40 mouse cellular contexts compared by ENCODE assay signal in the genomic region with DNA sequence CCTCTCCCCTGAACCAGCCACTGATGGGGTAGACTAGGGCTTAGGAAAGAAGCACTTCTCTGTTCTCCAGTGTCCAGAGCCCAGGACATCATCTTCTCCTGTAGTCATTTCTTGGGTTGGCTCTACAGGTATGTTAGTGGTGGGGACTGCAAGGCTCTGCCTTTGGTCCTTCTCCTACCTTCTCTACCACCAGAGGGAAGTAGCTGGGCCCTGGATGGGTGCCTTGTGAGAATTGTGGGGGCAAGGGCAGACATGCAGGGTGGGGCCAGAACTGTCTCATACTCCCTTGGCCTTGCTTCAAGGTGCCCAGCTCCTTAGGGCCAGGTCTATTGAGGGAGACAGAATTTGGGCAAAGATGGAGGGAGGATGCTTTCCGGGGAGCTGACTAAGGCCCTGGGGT. TPM values are rescaled to one million over a fixed set of nuclear protein-coding genes. Genes with fewer than 3 reads are reported as not detected.
DNase-seq lines count a peak whose midpoint lies in the region; ATAC-seq and TF ChIP-seq lines count a peak whose summit lies in the region.
"Had no signal": no experiment of that assay in that cellular context is flagged by ENCODE, and none has a peak within 500 bp of the region (broad histone marks: within the 10 kb centered on the region; RNA-seq: fewer than 3 reads in every experiment).

No protein-coding gene starts in this region.

- H3K4me1 ChIP-seq in forebrain, postnatal 0 days (ENCODE audit: insufficient read depth), result no peaks in the 10 kb centered on the region
- H3K4me1 ChIP-seq in forebrain, embryonic 11.5 days (replicated peaks; ENCODE audit: control insufficient read depth, insufficient read depth, low read length), result peaks cover 10% of the 10 kb centered on the region; the same call in 1 of the 2 replicates
- H3K4me1 ChIP-seq in embryonic facial prominence, embryonic 10.5 days, result peaks cover 58% of the 10 kb centered on the region
- peaks cover 46% of the 10 kb centered on the region for H3K4me1 ChIP-seq in embryonic facial prominence, embryonic 15.5 days
- H3K4me1 ChIP-seq in limb, embryonic 14.5 days (ENCODE audit: control insufficient read depth, insufficient read depth, low read length), result peaks cover 16% of the 10 kb centered on the region
- peaks cover 20% of the 10 kb centered on the region for H3K4me1 ChIP-seq in heart, embryonic 11.5 days (ENCODE audit: control insufficient read depth, insufficient read depth, low read length)

- DNase-seq in forebrain, postnatal 0 days, result no peak
- no peak for DNase-seq in forebrain, embryonic 11.5 days (ENCODE audit: low spot score)
- peak; percentile 39 for DNase-seq in embryonic facial prominence, embryonic 10.5 days (ENCODE audit: low spot score)
- no peak for DNase-seq in limb, embryonic 14.5 days (ENCODE audit: low spot score)
- DNase-seq in adipocyte (ENCODE audit: low spot score), result no peak
- no peak for DNase-seq in right cerebral cortex, postnatal 36 days (ENCODE audit: low spot score in 2 of 2)
- DNase-seq: adrenal gland, adult 8-10 months; cerebellum, adult 8-10 months; cerebellum, postnatal 25 days; gastrocnemius, postnatal 14 days; heart, adult 18-20 months; kidney, adult 18-20 months; kidney, postnatal 25 days; left cerebral cortex, postnatal 4 days; liver, postnatal 0 days; lung, postnatal 4 days; thymus, adult 18-20 months; thymus, postnatal 25 days had no signal

- H3K4me2 ChIP-seq in forebrain, postnatal 0 days (ENCODE audit: low read depth), result no peak overlapping the region
- no peak overlapping the region for H3K4me2 ChIP-seq in forebrain, embryonic 11.5 days (ENCODE audit: low read depth, low read length, severe bottlenecking)
- no peak overlapping the region for H3K4me2 ChIP-seq in embryonic facial prominence, embryonic 15.5 days (replicated peaks)
- H3K4me2 ChIP-seq in limb, embryonic 14.5 days (replicated peaks; ENCODE audit: low read depth, low read length, severe bottlenecking), result peak overlapping the region; percentile 66
- H3K4me2 ChIP-seq in heart, embryonic 11.5 days, result no peak overlapping the region
- H3K4me2 ChIP-seq: forebrain, embryonic 12.5 days; heart, embryonic 12.5 days; hindbrain, embryonic 14.5 days; kidney, embryonic 15.5 days; liver, embryonic 12.5 days; neural tube, embryonic 12.5 days had no signal

- no peak for ATAC-seq in forebrain, postnatal 0 days
- ATAC-seq in forebrain, embryonic 11.5 days (replicated peaks; ENCODE audit: low FRiP score), result no peak
- no peak for ATAC-seq in embryonic facial prominence, embryonic 15.5 days (ENCODE audit: insufficient number of reproducible peaks, low FRiP score, low TSS enrichment, low read depth)
- ATAC-seq in limb, embryonic 14.5 days (ENCODE audit: low FRiP score, low read depth), result no peak
- no peak for ATAC-seq in heart, embryonic 11.5 days (replicated peaks; ENCODE audit: insufficient number of reproducible peaks, low FRiP score, low TSS enrichment)
- ATAC-seq: activated CD4-positive, CD25-positive, alpha-beta regulatory T cell, adult 4 months; liver, embryonic 12.5 days; liver, postnatal 0 days; midbrain, embryonic 16.5 days had no signal

- no peaks in the 10 kb centered on the region for H3K9me3 ChIP-seq in forebrain, postnatal 0 days (ENCODE audit: low read length)
- H3K9me3 ChIP-seq in forebrain, embryonic 11.5 days (ENCODE audit: control insufficient read depth, low read length), result no peaks in the 10 kb centered on the region; the same call in 1 of the 2 replicates
- H3K9me3 ChIP-seq in embryonic facial prominence, embryonic 10.5 days, result no peaks in the 10 kb centered on the region
- H3K9me3 ChIP-seq in embryonic facial prominence, embryonic 15.5 days (replicated peaks), result no peaks in the 10 kb centered on the region
- no peaks in the 10 kb centered on the region for H3K9me3 ChIP-seq in limb, embryonic 14.5 days (ENCODE audit: control insufficient read depth, low read length)
- H3K9me3 ChIP-seq in heart, embryonic 11.5 days (replicated peaks; ENCODE audit: control insufficient read depth, low read length), result no peaks in the 10 kb centered on the region
- H3K9me3 ChIP-seq: forebrain, embryonic 12.5 days; heart, embryonic 12.5 days; kidney, embryonic 15.5 days; liver, embryonic 12.5 days; megakaryocyte, embryonic 14.5 days; neural tube, embryonic 12.5 days had no signal

- no peaks in the 10 kb centered on the region for H3K36me3 ChIP-seq in forebrain, postnatal 0 days (ENCODE audit: insufficient read depth)
- no peaks in the 10 kb centered on the region for H3K36me3 ChIP-seq in forebrain, embryonic 11.5 days (ENCODE audit: control insufficient read depth, insufficient read depth, low read length)
- H3K36me3 ChIP-seq in embryonic facial prominence, embryonic 10.5 days (replicated peaks), result 0 out of 2 replicates have a peak, but pooled peaks cover 4% of the 10 kb centered on the region
- no peaks in the 10 kb centered on the region for H3K36me3 ChIP-seq in embryonic facial prominence, embryonic 15.5 days
- peaks cover 16% of the 10 kb centered on the region for H3K36me3 ChIP-seq in limb, embryonic 14.5 days (ENCODE audit: control insufficient read depth, insufficient read depth, low read length)
- no peaks in the 10 kb centered on the region for H3K36me3 ChIP-seq in heart, embryonic 11.5 days (ENCODE audit: control insufficient read depth, insufficient read depth, low read length)
- H3K36me3 ChIP-seq: forebrain, embryonic 12.5 days; heart, embryonic 12.5 days; kidney, embryonic 15.5 days; liver, embryonic 12.5 days; neural tube, embryonic 12.5 days had no signal

- H3K27ac ChIP-seq in forebrain, postnatal 0 days (ENCODE audit: low read depth, low read length), result no peak overlapping the region
- no peak overlapping the region for H3K27ac ChIP-seq in forebrain, embryonic 11.5 days (ENCODE audit: low read depth, low read length)
- peak overlapping the region; percentile 89 for H3K27ac ChIP-seq in embryonic facial prominence, embryonic 10.5 days (replicated peaks)
- H3K27ac ChIP-seq in embryonic facial prominence, embryonic 15.5 days (replicated peaks), result peak overlapping the region; percentile 58; the same call in 1 of the 2 replicates
- H3K27ac ChIP-seq in limb, embryonic 14.5 days (replicated peaks; ENCODE audit: low read depth, low read length), result peak overlapping the region; percentile 93
- H3K27ac ChIP-seq in heart, embryonic 11.5 days (ENCODE audit: low read depth, low read length), result no peak overlapping the region
- H3K27ac ChIP-seq: forebrain, embryonic 12.5 days; hindbrain, embryonic 14.5 days; kidney, embryonic 15.5 days; liver, embryonic 12.5 days; neural tube, embryonic 12.5 days had no signal

- TF ChIP-seq POLR2A in limb, embryonic 14.5 days (IDR thresholded peaks at IDR 0.05; ENCODE audit: borderline replicate concordance, extremely low read depth, insufficient read depth, insufficient read length), result no peak

- H3K9ac ChIP-seq in forebrain, postnatal 0 days, result no peak overlapping the region
- H3K9ac ChIP-seq in forebrain, embryonic 11.5 days (ENCODE audit: low read length), result no peak overlapping the region
- H3K9ac ChIP-seq in embryonic facial prominence, embryonic 15.5 days, result no peak overlapping the region
- H3K9ac ChIP-seq in limb, embryonic 14.5 days (ENCODE audit: low read depth, low read length, severe bottlenecking), result peak overlapping the region; percentile 92
- no peak overlapping the region for H3K9ac ChIP-seq in heart, embryonic 11.5 days (ENCODE audit: low read depth, low read length)
- H3K9ac ChIP-seq: forebrain, embryonic 12.5 days; heart, embryonic 12.5 days; hindbrain, embryonic 14.5 days; kidney, embryonic 15.5 days; liver, embryonic 12.5 days; liver, postnatal 0 days; neural tube, embryonic 12.5 days had no signal

- no peak overlapping the region for H3K4me3 ChIP-seq in forebrain, postnatal 0 days (ENCODE audit: low read depth, low read length)
- no peak overlapping the region for H3K4me3 ChIP-seq in forebrain, embryonic 11.5 days (ENCODE audit: low read depth, low read length)
- H3K4me3 ChIP-seq in embryonic facial prominence, embryonic 10.5 days, result peak overlapping the region; percentile 63
- H3K4me3 ChIP-seq in embryonic facial prominence, embryonic 15.5 days (replicated peaks), result 0 out of 2 replicates have a peak overlapping the region, but pooled peaks have one; percentile 48
- H3K4me3 ChIP-seq in limb, embryonic 14.5 days (replicated peaks; ENCODE audit: low read length), result peak overlapping the region; percentile 67
- no peak overlapping the region for H3K4me3 ChIP-seq in heart, embryonic 11.5 days (ENCODE audit: low read depth, low read length)
- H3K4me3 ChIP-seq: erythroblast, embryonic 14.5 days; forebrain, embryonic 12.5 days; heart, embryonic 12.5 days; kidney, embryonic 15.5 days; liver, embryonic 12.5 days; megakaryocyte, embryonic 14.5 days; myocyte; neural tube, embryonic 12.5 days had no signal

- 28% methylated on average over 1 of the region's 1 CpGs for WGBS in forebrain, postnatal 0 days
- WGBS in forebrain, embryonic 11.5 days, result 20% methylated on average over 1 of the region's 1 CpGs
- 27% methylated on average over 1 of the region's 1 CpGs for WGBS in embryonic facial prominence, embryonic 10.5 days
- WGBS in embryonic facial prominence, embryonic 15.5 days, result 45% methylated on average over 1 of the region's 1 CpGs
- 39% methylated on average over 1 of the region's 1 CpGs for WGBS in limb, embryonic 14.5 days
- 36% methylated on average over 1 of the region's 1 CpGs for WGBS in heart, embryonic 11.5 days (ENCODE audit: insufficient replicate concordance)

- peaks cover 83% of the 10 kb centered on the region for H3K27me3 ChIP-seq in forebrain, postnatal 0 days (ENCODE audit: insufficient read depth, low read length)
- H3K27me3 ChIP-seq in forebrain, embryonic 11.5 days (ENCODE audit: control insufficient read depth, insufficient read depth, low read length), result peaks cover 91% of the 10 kb centered on the region
- peaks cover 100% of the 10 kb centered on the region for H3K27me3 ChIP-seq in embryonic facial prominence, embryonic 10.5 days (replicated peaks; ENCODE audit: low read depth, poor library complexity, severe bottlenecking)
- peaks cover 67% of the 10 kb centered on the region for H3K27me3 ChIP-seq in embryonic facial prominence, embryonic 15.5 days
- H3K27me3 ChIP-seq in limb, embryonic 14.5 days (ENCODE audit: control insufficient read depth, insufficient read depth, low read length), result peaks cover 91% of the 10 kb centered on the region
- H3K27me3 ChIP-seq in heart, embryonic 11.5 days (ENCODE audit: control insufficient read depth, insufficient read depth, low read length), result peaks cover 93% of the 10 kb centered on the region

- TF ChIP-seq CTCF in forebrain, postnatal 0 days (IDR thresholded peaks at IDR 0.05; ENCODE audit: low read depth), result peak; percentile 14; the same call in 1 of the 2 replicates

RNA-seq across cellular contexts. Expression of a gene that starts 3.4 kb away (rescaled TPM):
- total RNA-seq in forebrain, postnatal 0 days (2014; rRNA removed), result not detected in 2 replicates
- not detected in 2 replicates for polyA plus RNA-seq in forebrain, postnatal 0 days (2015; fragmentation: Nextera tagmentation; extraction: Ambion mirVana)
- 0.76 and 0.99 TPM in 2 replicates for polyA plus RNA-seq in forebrain, embryonic 11.5 days (2014; fragmentation: Nextera tagmentation; extraction: Ambion mirVana)
- polyA plus RNA-seq in embryonic facial prominence, embryonic 10.5 days (2016; fragmentation: Nextera tagmentation; extraction: Ambion mirVana), result 44.2 and 52.9 TPM in 2 replicates
- polyA plus RNA-seq in embryonic facial prominence, embryonic 15.5 days (2015; fragmentation: Nextera tagmentation; extraction: Ambion mirVana), result 45.9 and 46.9 TPM in 2 replicates
- polyA plus RNA-seq in limb, embryonic 14.5 days (2012; rRNA removed), result 59.5 and 94.8 TPM in 2 replicates
- 63.1 and 84.6 TPM in 2 replicates for polyA plus RNA-seq in limb, embryonic 14.5 days (2014; fragmentation: Nextera tagmentation; extraction: Ambion mirVana)
- 0.51 and 1.2 TPM in 2 replicates for polyA plus RNA-seq in heart, embryonic 11.5 days (2014; fragmentation: Nextera tagmentation; extraction: Ambion mirVana)
- total RNA-seq: adrenal gland, adult 8-10 months; CH12.LX; heart, adult 18-20 months; hematopoietic stem cell, adult 5-6 weeks; layer of hippocampus, adult 18-20 months; layer of hippocampus, postnatal 25 days; left cerebral cortex, adult 8-10 months; left cerebral cortex, postnatal 4 days had no signal
- polyA plus RNA-seq: activated CD4-positive, CD25-positive, alpha-beta regulatory T cell, adult 4 months; C2C12; heart, postnatal 0 days; hindbrain, embryonic 14.5 days; liver, postnatal 0 days; myocyte had no signal

RNA-seq across cellular contexts. Expression of a gene that starts 48.2 kb away (rescaled TPM):
- not detected in 2 replicates for total RNA-seq in forebrain, postnatal 0 days (2014; rRNA removed)
- polyA plus RNA-seq in forebrain, postnatal 0 days (2015; fragmentation: Nextera tagmentation; extraction: Ambion mirVana), result 0.14 and 0.19 TPM in 2 replicates
- polyA plus RNA-seq in forebrain, embryonic 11.5 days (2014; fragmentation: Nextera tagmentation; extraction: Ambion mirVana), result not detected in 2 replicates
- not detected in 2 replicates for polyA plus RNA-seq in embryonic facial prominence, embryonic 10.5 days (2016; fragmentation: Nextera tagmentation; extraction: Ambion mirVana)
- polyA plus RNA-seq in embryonic facial prominence, embryonic 15.5 days (2015; fragmentation: Nextera tagmentation; extraction: Ambion mirVana), result 0.17 TPM in 1 of 2 replicates, not detected in the other
- 0.18 TPM in 2 replicates for polyA plus RNA-seq in limb, embryonic 14.5 days (2012; rRNA removed)
- polyA plus RNA-seq in limb, embryonic 14.5 days (2014; fragmentation: Nextera tagmentation; extraction: Ambion mirVana), result 0.15 TPM in 1 of 2 replicates, not detected in the other
- polyA plus RNA-seq in heart, embryonic 11.5 days (2014; fragmentation: Nextera tagmentation; extraction: Ambion mirVana), result 0.11 and 0.23 TPM in 2 replicates
- total RNA-seq: CH12.LX; ES-E14; layer of hippocampus, adult 18-20 months had no signal
- polyA plus RNA-seq: erythroblast, embryonic 14.5 days; forebrain, embryonic 12.5 days; heart, embryonic 12.5 days; hindbrain, embryonic 14.5 days; kidney, embryonic 15.5 days; liver, embryonic 12.5 days; lung, embryonic 16.5 days; neural tube, embryonic 12.5 days had no signal

Comparison
In these comparisons a context has a peak if more than half of its experiments do, and no peak if none do; other contexts are left out.
1. H3K27ac ChIP-seq: peak in embryonic facial prominence, embryonic 10.5 days (single experiment), embryonic facial prominence, embryonic 15.5 days (single experiment) and limb, embryonic 14.5 days (single experiment); none in forebrain, postnatal 0 days (single experiment), forebrain, embryonic 11.5 days (single experiment) and heart, embryonic 11.5 days (single experiment).
2. H3K4me3 ChIP-seq: peak in embryonic facial prominence, embryonic 10.5 days (single experiment), embryonic facial prominence, embryonic 15.5 days (single experiment) and limb, embryonic 14.5 days (single experiment); none in forebrain, postnatal 0 days (single experiment), forebrain, embryonic 11.5 days (single experiment) and heart, embryonic 11.5 days (single experiment).
3. RNA of a gene that starts 3.4 kb away (polyA plus RNA-seq): 59.5 to 94.8 TPM in limb, embryonic 14.5 days, 44.2 to 52.9 TPM in embryonic facial prominence, embryonic 10.5 days and 45.9 to 46.9 TPM in embryonic facial prominence, embryonic 15.5 days; 0.51 to 1.2 TPM in heart, embryonic 11.5 days, 0.76 to 0.99 TPM in forebrain, embryonic 11.5 days and not detected in forebrain, postnatal 0 days; every median in the first group is over 10 times any median in the second.